Comparison of ENCODE assay signal across 9 mouse cellular contexts in the genomic region with DNA sequence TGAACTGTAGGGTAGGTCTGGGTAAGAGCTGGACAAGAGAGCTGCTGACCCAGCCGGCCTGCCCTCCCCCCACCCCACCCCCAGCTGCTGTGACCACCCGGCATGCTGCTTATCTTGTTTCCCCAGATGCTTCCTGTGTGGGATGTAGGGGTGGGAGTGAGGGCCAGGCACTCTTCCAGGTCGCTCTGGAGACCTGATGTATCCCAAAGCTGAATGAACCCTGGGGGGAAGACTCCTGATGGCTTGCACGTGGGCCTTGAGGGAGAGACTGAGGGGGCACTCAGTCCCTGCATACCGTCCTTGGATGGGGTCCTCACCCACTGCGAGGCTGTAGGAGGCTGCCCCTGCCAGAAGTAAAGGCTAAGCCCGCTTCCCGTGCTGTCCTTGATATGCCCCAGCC. TPM values are rescaled to one million over a fixed set of nuclear protein-coding genes. Genes with fewer than 3 reads are reported as not detected.
A peak's percentile ranks its signal among the peaks of the same experiment; 100 is the strongest.
DNase-seq lines count a peak whose midpoint lies in the region; ATAC-seq lines count a peak whose summit lies in the region.
"Had no signal": no experiment of that assay in that cellular context is flagged by ENCODE, and none has a peak within 500 bp of the region (broad histone marks: within the 10 kb centered on the region; RNA-seq: fewer than 3 reads in every experiment).

No protein-coding gene starts in this region.

- peak; percentile 69 for ATAC-seq in heart, embryonic 16.5 days (replicated peaks; ENCODE audit: extremely low read depth, insufficient read depth, low FRiP score)
- no peak for ATAC-seq in limb, embryonic 15.5 days (ENCODE audit: insufficient number of reproducible peaks, low FRiP score, low TSS enrichment, low read depth)
- peak; percentile 1; the same call in 1 of the 2 replicates for ATAC-seq in stomach, embryonic 15.5 days (ENCODE audit: insufficient read depth, low FRiP score, low read depth)
- no peak for ATAC-seq in erythroid progenitor cell, adult 5-6 weeks (replicated peaks; ENCODE audit: low FRiP score, poor library complexity, severe bottlenecking)

- peak overlapping the region; percentile 92 for H3K27ac ChIP-seq in heart, embryonic 16.5 days (ENCODE audit: low read length)
- H3K27ac ChIP-seq in limb, embryonic 15.5 days, result peak overlapping the region; percentile 80
- H3K27ac ChIP-seq in stomach, embryonic 15.5 days, result peak overlapping the region; percentile 80

- no peaks in the 10 kb centered on the region for H3K27me3 ChIP-seq in heart, embryonic 16.5 days (ENCODE audit: control insufficient read depth, insufficient read depth, low read length)
- H3K27me3 ChIP-seq in limb, embryonic 15.5 days, result no peaks in the 10 kb centered on the region
- no peaks in the 10 kb centered on the region for H3K27me3 ChIP-seq in stomach, embryonic 15.5 days (replicated peaks)

- peak overlapping the region; percentile 24; the same call in 1 of the 2 replicates for H3K9ac ChIP-seq in heart, embryonic 16.5 days (ENCODE audit: low read length)
- no peak overlapping the region for H3K9ac ChIP-seq in limb, embryonic 15.5 days
- H3K9ac ChIP-seq in stomach, embryonic 15.5 days, result no peak overlapping the region

- peak; percentile 61 for DNase-seq in ovary, adult 18-20 months (ENCODE audit: low spot score)
- DNase-seq in ovary, postnatal 14 days (ENCODE audit: low spot score), result no peak
- DNase-seq in urinary bladder, postnatal 14 days (ENCODE audit: low spot score), result no peak
- no peak for DNase-seq in urinary bladder, adult 18-20 months (ENCODE audit: low spot score in 2 of 2)

- 25% methylated on average over 8 of the region's 8 CpGs for whole genome bisulfite sequencing in heart, embryonic 16.5 days
- WGBS in limb, embryonic 15.5 days, result 36% methylated on average over 8 of the region's 8 CpGs
- WGBS in stomach, embryonic 15.5 days, result 35% methylated on average over 8 of the region's 8 CpGs

- H3K4me3 ChIP-seq in heart, embryonic 16.5 days (ENCODE audit: low read length), result no peak overlapping the region
- H3K4me3 ChIP-seq in limb, embryonic 15.5 days, result no peak overlapping the region
- H3K4me3 ChIP-seq in stomach, embryonic 15.5 days (replicated peaks), result no peak overlapping the region

- H3K4me2 ChIP-seq in heart, embryonic 16.5 days (ENCODE audit: low read depth, low read length), result 0 out of 2 replicates have a peak overlapping the region, but pooled peaks have one; percentile 14
- H3K4me2 ChIP-seq in limb, embryonic 15.5 days, result no peak overlapping the region
- no peak overlapping the region for H3K4me2 ChIP-seq in stomach, embryonic 15.5 days

- H3K36me3 ChIP-seq in heart, embryonic 16.5 days (ENCODE audit: control insufficient read depth, insufficient read depth), result no peaks in the 10 kb centered on the region
- no peaks in the 10 kb centered on the region for H3K36me3 ChIP-seq in limb, embryonic 15.5 days
- no peaks in the 10 kb centered on the region for H3K36me3 ChIP-seq in stomach, embryonic 15.5 days

- H3K4me1 ChIP-seq in heart, embryonic 16.5 days (ENCODE audit: control insufficient read depth, insufficient read depth, low read length), result peaks cover 13% of the 10 kb centered on the region
- peaks cover 23% of the 10 kb centered on the region for H3K4me1 ChIP-seq in limb, embryonic 15.5 days
- peaks cover 27% of the 10 kb centered on the region for H3K4me1 ChIP-seq in stomach, embryonic 15.5 days

- H3K9me3 ChIP-seq in heart, embryonic 16.5 days (replicated peaks; ENCODE audit: control insufficient read depth, low read length), result no peaks in the 10 kb centered on the region
- no peaks in the 10 kb centered on the region for H3K9me3 ChIP-seq in limb, embryonic 15.5 days
- H3K9me3 ChIP-seq in stomach, embryonic 15.5 days, result no peaks in the 10 kb centered on the region

RNA-seq across cellular contexts. Expression of gene Atp5mpl, which starts 21.7 kb away (rescaled TPM):
- 1,449 and 1,610 TPM in 2 replicates for polyA plus RNA-seq in heart, embryonic 16.5 days (2015; fragmentation: Nextera tagmentation; extraction: Ambion mirVana)
- polyA plus RNA-seq in limb, embryonic 15.5 days (2015; fragmentation: Nextera tagmentation; extraction: Ambion mirVana), result 515 and 585 TPM in 2 replicates
- 711 and 748 TPM in 2 replicates for polyA plus RNA-seq in stomach, embryonic 15.5 days (2015; fragmentation: Nextera tagmentation; extraction: Ambion mirVana)
- total RNA-seq in erythroid progenitor cell, adult 5-6 weeks (2015; ENCODE audit: low replicate concordance), result 132 and 273 TPM in 2 replicates
- total RNA-seq in erythroid progenitor cell, adult 5-6 weeks (2017; ENCODE audit: low replicate concordance), result 69.3 and 71.9 TPM in 2 replicates

RNA-seq across cellular contexts. Expression of gene Tdrd9, which starts 26.2 kb away (rescaled TPM):
- 0.16 and 0.19 TPM in 2 replicates for polyA plus RNA-seq in heart, embryonic 16.5 days (2015; fragmentation: Nextera tagmentation; extraction: Ambion mirVana)
- polyA plus RNA-seq in limb, embryonic 15.5 days (2015; fragmentation: Nextera tagmentation; extraction: Ambion mirVana), result 0.19 and 0.88 TPM in 2 replicates
- 0.23 and 0.27 TPM in 2 replicates for polyA plus RNA-seq in stomach, embryonic 15.5 days (2015; fragmentation: Nextera tagmentation; extraction: Ambion mirVana)
- total RNA-seq in erythroid progenitor cell, adult 5-6 weeks (2015; ENCODE audit: low replicate concordance), result not detected in 2 replicates
- total RNA-seq in erythroid progenitor cell, adult 5-6 weeks (2017; ENCODE audit: low replicate concordance), result not detected in 2 replicates

RNA-seq across cellular contexts. Expression of gene Rd3l, which starts 36.0 kb away (rescaled TPM):
- polyA plus RNA-seq in heart, embryonic 16.5 days (2015; fragmentation: Nextera tagmentation; extraction: Ambion mirVana), result 0.41 and 0.84 TPM in 2 replicates
- polyA plus RNA-seq in limb, embryonic 15.5 days (2015; fragmentation: Nextera tagmentation; extraction: Ambion mirVana), result not detected in 2 replicates
- not detected in 2 replicates for polyA plus RNA-seq in stomach, embryonic 15.5 days (2015; fragmentation: Nextera tagmentation; extraction: Ambion mirVana)
- not detected in 2 replicates for total RNA-seq in erythroid progenitor cell, adult 5-6 weeks (2015; ENCODE audit: low replicate concordance)
- not detected in 2 replicates for total RNA-seq in erythroid progenitor cell, adult 5-6 weeks (2017; ENCODE audit: low replicate concordance)
- polyA plus RNA-seq: neural tube, embryonic 14.5 days had no signal

RNA-seq across cellular contexts. Expression of gene Ppp1r13b, which starts 37.2 kb away (rescaled TPM):
- polyA plus RNA-seq in heart, embryonic 16.5 days (2015; fragmentation: Nextera tagmentation; extraction: Ambion mirVana), result 11.2 and 13.6 TPM in 2 replicates
- 11.8 and 14.9 TPM in 2 replicates for polyA plus RNA-seq in limb, embryonic 15.5 days (2015; fragmentation: Nextera tagmentation; extraction: Ambion mirVana)
- 22.8 and 22.9 TPM in 2 replicates for polyA plus RNA-seq in stomach, embryonic 15.5 days (2015; fragmentation: Nextera tagmentation; extraction: Ambion mirVana)
- total RNA-seq in erythroid progenitor cell, adult 5-6 weeks (2015; ENCODE audit: low replicate concordance), result 9.7 and 14.7 TPM in 2 replicates
- total RNA-seq in erythroid progenitor cell, adult 5-6 weeks (2017; ENCODE audit: low replicate concordance), result 6.7 and 12.2 TPM in 2 replicates

Comparison
In these comparisons a context has a peak if more than half of its experiments do, and no peak if none do; other contexts are left out.
1. ATAC-seq: peak in heart, embryonic 16.5 days (single experiment) and stomach, embryonic 15.5 days (single experiment); none in limb, embryonic 15.5 days (single experiment) and erythroid progenitor cell, adult 5-6 weeks (single experiment).
2. Peak in every context shown above with its lines, with median percentiles within 50 percentile points of each other: H3K27ac ChIP-seq.